Mouse (Mus musculus): Measurements from ENCODE around the gene Ccdc146. TPM values are rescaled to one million over a fixed set of nuclear protein-coding genes. Genes with fewer than 3 reads are reported as not detected.

Ccdc146 gene
- polyA plus RNA-seq, 1 experiment from 2014 or later, result 2.7 TPM

GRCm38 (mm10) chr5:21261202-21261844, 163.2 kb downstream of the Ccdc146 start:
- H3K4me2 ChIP-seq (ENCODE audit: low read length), result no peak overlapping the region
- WGBS, result 52% methylated on average over 6 of the region's 6 CpGs

GRCm38 (mm10) chr5:21260746-21261145, 163.7 kb downstream of the Ccdc146 start:
- Histone ChIP-seq H3K4me1 (ENCODE audit: control insufficient read depth in 2 of 2, insufficient read depth in 2 of 2, low read length in 2 of 2) (peaks cover 0 to 2% of the 10 kb centered on the region in 2 experiments; a peak in 1 of 4 replicates), H3K27me3 (ENCODE audit: control insufficient read depth, insufficient read depth, low read length) (no peaks in the 10 kb centered on the region)

More at GRCm38 (mm10) chr5:21261202-21261844, 163.2 kb downstream of the Ccdc146 start:
- Histone ChIP-seq H3K4me3 (ENCODE audit: control insufficient read depth in 1 of 2, insufficient read depth in 1 of 2, low read depth in 1 of 2, low read length in 2 of 2) (no peak overlapping the region), H3K4me1 (ENCODE audit: control insufficient read depth in 2 of 2, insufficient read depth in 2 of 2, low read length in 2 of 2) (peaks cover 0 to 2% of the 10 kb centered on the region in 2 experiments; a peak in 1 of 4 replicates), H3K9ac (ENCODE audit: low read length) (no peak overlapping the region), H3K27me3 (ENCODE audit: control insufficient read depth, insufficient read depth, low read length) (no peaks in the 10 kb centered on the region), H3K27ac (replicated peaks in 1 of 2; ENCODE audit: control insufficient read depth in 1 of 2, insufficient read depth in 1 of 2, low read depth in 2 of 2, low read length in 2 of 2) (no peak overlapping the region), H3K36me3 (ENCODE audit: control insufficient read depth, insufficient read depth, low read length) (no peaks in the 10 kb centered on the region), H3K9me3 (ENCODE audit: control insufficient read depth, low read length) (no peaks in the 10 kb centered on the region)
- ATAC-seq (ENCODE audit: insufficient number of reproducible peaks, insufficient read depth, low FRiP score, low read depth), result no peak

GRCm38 (mm10) chr5:21257806-21258205, 166.7 kb downstream of the Ccdc146 start:
- no peaks in the 10 kb centered on the region for H3K27me3 ChIP-seq (ENCODE audit: control insufficient read depth, insufficient read depth, low read length)
- H3K9ac ChIP-seq (ENCODE audit: low read length), result no peak overlapping the region
- no peak overlapping the region for H3K4me3 ChIP-seq (ENCODE audit: control insufficient read depth in 1 of 2, insufficient read depth in 1 of 2, low read depth in 1 of 2, low read length in 2 of 2)
- WGBS, result 66% methylated on average over 6 of the region's 6 CpGs
- no peaks in the 10 kb centered on the region for H3K9me3 ChIP-seq (ENCODE audit: control insufficient read depth, low read length)
- no peak overlapping the region for H3K27ac ChIP-seq (replicated peaks in 1 of 2; ENCODE audit: control insufficient read depth in 1 of 2, insufficient read depth in 1 of 2, low read depth in 2 of 2, low read length in 2 of 2)
- H3K4me2 ChIP-seq (ENCODE audit: low read length), result no peak overlapping the region
- peaks cover 0 to 2% of the 10 kb centered on the region in 2 experiments; a peak in 1 of 4 replicates for H3K4me1 ChIP-seq (ENCODE audit: control insufficient read depth in 2 of 2, insufficient read depth in 2 of 2, low read length in 2 of 2)
- no peak for ATAC-seq (ENCODE audit: insufficient number of reproducible peaks, insufficient read depth, low FRiP score, low read depth)
- no peaks in the 10 kb centered on the region for H3K36me3 ChIP-seq (ENCODE audit: control insufficient read depth, insufficient read depth, low read length)

More at GRCm38 (mm10) chr5:21260746-21261145, 163.7 kb downstream of the Ccdc146 start:
- Histone ChIP-seq H3K36me3 (ENCODE audit: control insufficient read depth, insufficient read depth, low read length) (no peaks in the 10 kb centered on the region), H3K4me2 (ENCODE audit: low read length) (no peak overlapping the region), H3K27ac (replicated peaks in 1 of 2; ENCODE audit: control insufficient read depth in 1 of 2, insufficient read depth in 1 of 2, low read depth in 2 of 2, low read length in 2 of 2) (no peak overlapping the region), H3K9ac (ENCODE audit: low read length) (no peak overlapping the region), H3K9me3 (ENCODE audit: control insufficient read depth, low read length) (no peaks in the 10 kb centered on the region), H3K4me3 (ENCODE audit: control insufficient read depth in 1 of 2, insufficient read depth in 1 of 2, low read depth in 1 of 2, low read length in 2 of 2) (no peak overlapping the region)
- ATAC-seq (ENCODE audit: insufficient number of reproducible peaks, insufficient read depth, low FRiP score, low read depth), result no peak
- WGBS, result 57% methylated on average over 7 of the region's 7 CpGs

GRCm38 (mm10) chr5:21257126-21257525, 167.4 kb downstream of the Ccdc146 start:
- peaks cover 0 to 2% of the 10 kb centered on the region in 2 experiments; a peak in 1 of 4 replicates for H3K4me1 ChIP-seq (ENCODE audit: control insufficient read depth in 2 of 2, insufficient read depth in 2 of 2, low read length in 2 of 2)
- 47% methylated on average over 4 of the region's 4 CpGs for WGBS
- H3K4me2 ChIP-seq (ENCODE audit: low read length), result no peak overlapping the region
- no peak for ATAC-seq (ENCODE audit: insufficient number of reproducible peaks, insufficient read depth, low FRiP score, low read depth)
- H3K36me3 ChIP-seq (ENCODE audit: control insufficient read depth, insufficient read depth, low read length), result no peaks in the 10 kb centered on the region
- H3K27ac ChIP-seq (replicated peaks in 1 of 2; ENCODE audit: control insufficient read depth in 1 of 2, insufficient read depth in 1 of 2, low read depth in 2 of 2, low read length in 2 of 2), result no peak overlapping the region
- H3K4me3 ChIP-seq (ENCODE audit: control insufficient read depth in 1 of 2, insufficient read depth in 1 of 2, low read depth in 1 of 2, low read length in 2 of 2), result no peak overlapping the region
- no peaks in the 10 kb centered on the region for H3K9me3 ChIP-seq (ENCODE audit: control insufficient read depth, low read length)
- H3K9ac ChIP-seq (ENCODE audit: low read length), result no peak overlapping the region
- no peaks in the 10 kb centered on the region for H3K27me3 ChIP-seq (ENCODE audit: control insufficient read depth, insufficient read depth, low read length)

- 75% methylated on average over 5 of the region's 5 CpGs for WGBS
- H3K4me2 ChIP-seq (ENCODE audit: low read length), result no peak overlapping the region
- H3K9me3 ChIP-seq (ENCODE audit: control insufficient read depth, low read length), result no peaks in the 10 kb centered on the region
- H3K4me1 ChIP-seq (ENCODE audit: control insufficient read depth in 2 of 2, insufficient read depth in 2 of 2, low read length in 2 of 2), result no peaks in the 10 kb centered on the region
- no peak overlapping the region for H3K9ac ChIP-seq (ENCODE audit: low read length)
- no peak for ATAC-seq (ENCODE audit: insufficient number of reproducible peaks, insufficient read depth, low FRiP score, low read depth)
- H3K4me3 ChIP-seq (ENCODE audit: control insufficient read depth in 1 of 2, insufficient read depth in 1 of 2, low read depth in 1 of 2, low read length in 2 of 2), result no peak overlapping the region
- no peak overlapping the region for H3K27ac ChIP-seq (replicated peaks in 1 of 2; ENCODE audit: control insufficient read depth in 1 of 2, insufficient read depth in 1 of 2, low read depth in 2 of 2, low read length in 2 of 2)
- no peaks in the 10 kb centered on the region for H3K27me3 ChIP-seq (ENCODE audit: control insufficient read depth, insufficient read depth, low read length)
- no peaks in the 10 kb centered on the region for H3K36me3 ChIP-seq (ENCODE audit: control insufficient read depth, insufficient read depth, low read length)
Measured at GRCm38 (mm10) chr5:21255551-21256132, 168.8 kb downstream of the Ccdc146 start.

GRCm38 (mm10) chr5:21254731-21255525, 169.5 kb downstream of the Ccdc146 start:
- Histone ChIP-seq H3K4me1 (ENCODE audit: control insufficient read depth in 2 of 2, insufficient read depth in 2 of 2, low read length in 2 of 2) (no peaks in the 10 kb centered on the region), H3K27ac (replicated peaks in 1 of 2; ENCODE audit: control insufficient read depth in 1 of 2, insufficient read depth in 1 of 2, low read depth in 2 of 2, low read length in 2 of 2) (no peak overlapping the region), H3K27me3 (ENCODE audit: control insufficient read depth, insufficient read depth, low read length) (no peaks in the 10 kb centered on the region), H3K9me3 (ENCODE audit: control insufficient read depth, low read length) (no peaks in the 10 kb centered on the region), H3K9ac (ENCODE audit: low read length) (no peak overlapping the region), H3K4me3 (ENCODE audit: control insufficient read depth in 1 of 2, insufficient read depth in 1 of 2, low read depth in 1 of 2, low read length in 2 of 2) (no peak overlapping the region), H3K4me2 (ENCODE audit: low read length) (no peak overlapping the region), H3K36me3 (ENCODE audit: control insufficient read depth, insufficient read depth, low read length) (no peaks in the 10 kb centered on the region)
- no peak for ATAC-seq (ENCODE audit: insufficient number of reproducible peaks, insufficient read depth, low FRiP score, low read depth)
- 89% methylated on average over 12 of the region's 12 CpGs for WGBS

- ATAC-seq (ENCODE audit: insufficient number of reproducible peaks, insufficient read depth, low FRiP score, low read depth), result no peak
- H3K9me3 ChIP-seq (ENCODE audit: control insufficient read depth, low read length), result no peaks in the 10 kb centered on the region
- no peaks in the 10 kb centered on the region for H3K27me3 ChIP-seq (ENCODE audit: control insufficient read depth, insufficient read depth, low read length)
- H3K27ac ChIP-seq (replicated peaks in 1 of 2; ENCODE audit: control insufficient read depth in 1 of 2, insufficient read depth in 1 of 2, low read depth in 2 of 2, low read length in 2 of 2), result no peak overlapping the region
- no peak overlapping the region for H3K4me3 ChIP-seq (ENCODE audit: control insufficient read depth in 1 of 2, insufficient read depth in 1 of 2, low read depth in 1 of 2, low read length in 2 of 2)
- H3K4me2 ChIP-seq (ENCODE audit: low read length), result no peak overlapping the region
- no peaks in the 10 kb centered on the region for H3K4me1 ChIP-seq (ENCODE audit: control insufficient read depth in 2 of 2, insufficient read depth in 2 of 2, low read length in 2 of 2)
- no peaks in the 10 kb centered on the region for H3K36me3 ChIP-seq (ENCODE audit: control insufficient read depth, insufficient read depth, low read length)
- WGBS, result 54% methylated on average over 5 of the region's 5 CpGs
- H3K9ac ChIP-seq (ENCODE audit: low read length), result no peak overlapping the region
Measured at GRCm38 (mm10) chr5:21248834-21249233, 175.6 kb downstream of the Ccdc146 start.
